In genomic region chr13:116311011-116311410, GRCm38 (mm10) we compare ENCODE assay signal across 15 mouse cellular contexts. TPM values are rescaled to one million over a fixed set of nuclear protein-coding genes. Genes with fewer than 3 reads are reported as not detected.
DNase-seq lines count a peak whose midpoint lies in the region; ATAC-seq and TF ChIP-seq lines count a peak whose summit lies in the region.
"Had no signal": no experiment of that assay in that cellular context is flagged by ENCODE, and none has a peak within 500 bp of the region (broad histone marks: within the 10 kb centered on the region; RNA-seq: fewer than 3 reads in every experiment).

No protein-coding gene starts in this region.

- H3K9me3 ChIP-seq in heart, embryonic 11.5 days (replicated peaks; ENCODE audit: control insufficient read depth, low read length), result no peaks in the 10 kb centered on the region
- no peaks in the 10 kb centered on the region for H3K9me3 ChIP-seq in neural tube, embryonic 12.5 days
- H3K9me3 ChIP-seq in limb, embryonic 14.5 days (ENCODE audit: control insufficient read depth, low read length), result no peaks in the 10 kb centered on the region
- H3K9me3 ChIP-seq in stomach, postnatal 0 days (ENCODE audit: control insufficient read depth, low read length), result no peaks in the 10 kb centered on the region

- no peak for TF ChIP-seq EP300 in stomach, postnatal 0 days (optimal IDR thresholded peaks at IDR 0.05)

- peak overlapping the region; percentile 96 for H3K4me2 ChIP-seq in heart, embryonic 11.5 days
- 0 out of 2 replicates have a peak overlapping the region, but pooled peaks have one; percentile 33 for H3K4me2 ChIP-seq in neural tube, embryonic 12.5 days (replicated peaks)
- no peak overlapping the region for H3K4me2 ChIP-seq in limb, embryonic 14.5 days (replicated peaks; ENCODE audit: low read depth, low read length, severe bottlenecking)
- peak overlapping the region; percentile 82 for H3K4me2 ChIP-seq in stomach, postnatal 0 days (replicated peaks; ENCODE audit: low read depth)

- WGBS in heart, embryonic 11.5 days (ENCODE audit: insufficient replicate concordance), result 22% methylated on average over 4 of the region's 4 CpGs
- WGBS in neural tube, embryonic 12.5 days, result 4% methylated on average over 4 of the region's 4 CpGs
- 13% methylated on average over 4 of the region's 4 CpGs for WGBS in limb, embryonic 14.5 days
- 46% methylated on average over 4 of the region's 4 CpGs for WGBS in stomach, postnatal 0 days

- H3K9ac ChIP-seq in heart, embryonic 11.5 days (ENCODE audit: low read depth, low read length), result no peak overlapping the region
- no peak overlapping the region for H3K9ac ChIP-seq in neural tube, embryonic 12.5 days
- H3K9ac ChIP-seq in limb, embryonic 14.5 days (ENCODE audit: low read depth, low read length, severe bottlenecking), result no peak overlapping the region
- H3K9ac ChIP-seq in stomach, postnatal 0 days (ENCODE audit: low read length), result peak overlapping the region; percentile 89

- H3K27me3 ChIP-seq in heart, embryonic 11.5 days (ENCODE audit: control insufficient read depth, insufficient read depth, low read length), result peaks cover 51% of the 10 kb centered on the region
- peaks cover 83% of the 10 kb centered on the region for H3K27me3 ChIP-seq in neural tube, embryonic 12.5 days (replicated peaks)
- H3K27me3 ChIP-seq in limb, embryonic 14.5 days (ENCODE audit: control insufficient read depth, insufficient read depth, low read length), result peaks cover 93% of the 10 kb centered on the region
- H3K27me3 ChIP-seq in stomach, postnatal 0 days (ENCODE audit: control insufficient read depth, insufficient read depth, low read length), result peaks cover 4% of the 10 kb centered on the region; the same call in 1 of the 2 replicates

- no peak for DNase-seq in heart, postnatal 14 days
- no peak for DNase-seq in neural tube, embryonic 10.5 days (ENCODE audit: extremely low spot score, low spot score)
- DNase-seq in limb, embryonic 14.5 days (ENCODE audit: low spot score), result no peak
- DNase-seq in stomach, postnatal 0 days (ENCODE audit: low spot score), result no peak
- DNase-seq in kidney, adult 9 months, result no peak
- DNase-seq: adrenal gland, postnatal 36 days; cerebellum, adult 11-12 months; kidney, adult 18-20 months; lung, embryonic 14.5 days; spleen, adult 18-20 months had no signal

- no peak for ATAC-seq in heart, embryonic 11.5 days (replicated peaks; ENCODE audit: insufficient number of reproducible peaks, low FRiP score, low TSS enrichment)
- ATAC-seq in neural tube, embryonic 12.5 days (ENCODE audit: low FRiP score, low read depth), result no peak
- no peak for ATAC-seq in limb, embryonic 14.5 days (ENCODE audit: low FRiP score, low read depth)
- ATAC-seq in stomach, postnatal 0 days (ENCODE audit: low FRiP score, low TSS enrichment), result no peak
- no peak for ATAC-seq in CD4-positive, CD25-positive, alpha-beta regulatory T cell, adult 4 months

- intact Hi-C loops in heart, postnatal 14 days (cut with DNase I), result loop anchor here (5.0 kb wide), 1 partner anchor 401 kb away; no protein-coding TSS in a partner anchor

- no peak overlapping the region for H3K27ac ChIP-seq in heart, embryonic 11.5 days (ENCODE audit: low read depth, low read length)
- H3K27ac ChIP-seq in neural tube, embryonic 12.5 days, result no peak overlapping the region
- no peak overlapping the region for H3K27ac ChIP-seq in limb, embryonic 14.5 days (replicated peaks; ENCODE audit: low read depth, low read length)
- H3K27ac ChIP-seq in stomach, postnatal 0 days (replicated peaks), result peak overlapping the region; percentile 56

- TF ChIP-seq POLR2A in limb, embryonic 14.5 days (IDR thresholded peaks at IDR 0.05; ENCODE audit: borderline replicate concordance, extremely low read depth, insufficient read depth, insufficient read length), result no peak

- TF ChIP-seq CTCF in stomach, postnatal 0 days (IDR thresholded peaks at IDR 0.05; ENCODE audit: low read depth), result no peak

- H3K4me3 ChIP-seq in heart, embryonic 11.5 days (ENCODE audit: low read depth, low read length), result peak overlapping the region; percentile 66
- H3K4me3 ChIP-seq in neural tube, embryonic 12.5 days, result peak overlapping the region; percentile 52
- H3K4me3 ChIP-seq in limb, embryonic 14.5 days (replicated peaks; ENCODE audit: low read length), result peak overlapping the region; percentile 58; the same call in 1 of the 2 replicates
- H3K4me3 ChIP-seq in stomach, postnatal 0 days (ENCODE audit: low read depth, low read length), result peak overlapping the region; percentile 79

- no peaks in the 10 kb centered on the region for H3K36me3 ChIP-seq in heart, embryonic 11.5 days (ENCODE audit: control insufficient read depth, insufficient read depth, low read length)
- no peaks in the 10 kb centered on the region for H3K36me3 ChIP-seq in neural tube, embryonic 12.5 days
- H3K36me3 ChIP-seq in limb, embryonic 14.5 days (ENCODE audit: control insufficient read depth, insufficient read depth, low read length), result no peaks in the 10 kb centered on the region
- H3K36me3 ChIP-seq in stomach, postnatal 0 days (ENCODE audit: control insufficient read depth, insufficient read depth, low read length), result no peaks in the 10 kb centered on the region
- H3K36me3 ChIP-seq: G1E had no signal

- no peaks in the 10 kb centered on the region for H3K4me1 ChIP-seq in heart, embryonic 11.5 days (ENCODE audit: control insufficient read depth, insufficient read depth, low read length)
- H3K4me1 ChIP-seq in neural tube, embryonic 12.5 days, result peaks cover 8% of the 10 kb centered on the region; the same call in 1 of the 2 replicates
- no peaks in the 10 kb centered on the region for H3K4me1 ChIP-seq in limb, embryonic 14.5 days (ENCODE audit: control insufficient read depth, insufficient read depth, low read length)
- H3K4me1 ChIP-seq in stomach, postnatal 0 days (replicated peaks; ENCODE audit: control insufficient read depth, insufficient read depth), result no peaks in the 10 kb centered on the region

RNA-seq across cellular contexts. Expression of gene Isl1, which starts 1.5 kb away (rescaled TPM):
- polyA plus RNA-seq in heart, embryonic 11.5 days (2014; fragmentation: Nextera tagmentation; extraction: Ambion mirVana), result 8.4 and 13.9 TPM in 2 replicates
- under 1 TPM; 0.22 to 0.38 TPM for total RNA-seq in heart, postnatal 14 days (2021)
- polyA plus RNA-seq in neural tube, embryonic 12.5 days (2016; fragmentation: Nextera tagmentation; extraction: Ambion mirVana), result 134 and 188 TPM in 2 replicates
- 3.6 and 4.4 TPM in 2 replicates for polyA plus RNA-seq in limb, embryonic 14.5 days (2012; rRNA removed)
- 1.4 and 1.7 TPM in 2 replicates for polyA plus RNA-seq in limb, embryonic 14.5 days (2014; fragmentation: Nextera tagmentation; extraction: Ambion mirVana)
- 18.0 and 19.0 TPM in 2 replicates for polyA plus RNA-seq in stomach, postnatal 0 days (2015; fragmentation: Nextera tagmentation; extraction: Ambion mirVana)
- not detected for polyA plus RNA-seq in CD4-positive, CD25-positive, alpha-beta regulatory T cell, adult 4 months (2017; shearing (Covaris generic))
- total RNA-seq: layer of hippocampus, adult 8-10 months had no signal
- polyA plus RNA-seq: G1E had no signal
